Mouse (Mus musculus) myocyte (in vitro differentiated cells): ENCODE measurements around the gene Ercc2.

Source experiments
- CEBPB ChIP-seq: IDR thresholded peaks from 2 replicates; pipeline ENCODE4 v1.6.1; 2011; ENCODE audit warnings: mild to moderate bottlenecking, moderate library complexity; ENCODE audit not compliant: poor library complexity, insufficient read depth, severe bottlenecking
- E2F4 ChIP-seq: IDR thresholded peaks from one replicate; pipeline ENCODE4 v1.6.1; 2011; ENCODE audit warnings: mild to moderate bottlenecking, control low read depth, moderate library complexity; ENCODE audit not compliant: insufficient read depth
- MAX ChIP-seq: IDR thresholded peaks from one replicate; pipeline ENCODE4 v1.6.1; 2011; ENCODE audit warnings: low read depth, mild to moderate bottlenecking, control low read depth
- MYOD1 ChIP-seq, 3 experiments: IDR thresholded peaks; one replicate each; pipeline ENCODE4 v1.6.1; 2011; ENCODE audit warnings: control low read depth in 2 of 3, low read depth in 2 of 3, mild to moderate bottlenecking in 2 of 3, moderate library complexity in 1 of 3; ENCODE audit not compliant: insufficient read length in 2 of 3, control insufficient read depth in 1 of 3
- MYOG ChIP-seq, 3 experiments: IDR thresholded peaks; one replicate each; pipeline ENCODE4 v1.6.1; 2011; ENCODE audit warnings: control low read depth in 2 of 3, low read depth in 2 of 3, mild to moderate bottlenecking in 2 of 3; ENCODE audit not compliant: insufficient read length in 2 of 3, control insufficient read depth in 1 of 3, insufficient read depth in 1 of 3
- POLR2A ChIP-seq: IDR thresholded peaks from one replicate; pipeline ENCODE4 v1.6.1; 2011; ENCODE audit warnings: low read depth, mild to moderate bottlenecking, control low read depth, moderate library complexity; ENCODE audit not compliant: insufficient read length
- POLR2AphosphoS2 ChIP-seq: IDR thresholded peaks from one replicate; pipeline ENCODE4 v1.6.1; 2011; ENCODE audit warnings: low read depth, control low read depth; ENCODE audit not compliant: insufficient read length
- REST ChIP-seq: IDR thresholded peaks from one replicate; pipeline ENCODE4 v1.6.1; 2011; ENCODE audit warnings: mild to moderate bottlenecking, control low read depth, moderate library complexity; ENCODE audit not compliant: insufficient read depth, insufficient read length
- SRF ChIP-seq: IDR thresholded peaks from one replicate; pipeline ENCODE4 v1.6.1; 2011; ENCODE audit warnings: low read depth; ENCODE audit not compliant: control insufficient read depth, insufficient read length
- USF1 ChIP-seq: IDR thresholded peaks from one replicate; pipeline ENCODE4 v1.6.1; 2011; ENCODE audit warnings: low read depth, mild to moderate bottlenecking, control low read depth, moderate library complexity

GRCm38 (mm10) chr7:19416590-19416989, 34.8 kb downstream of the Ercc2 start:
- TF ChIP-seq E2F4 (no peak), MYOD1 (IDR thresholded peaks at IDR 0.05; ENCODE audit: control insufficient read depth in 1 of 3, insufficient read length in 2 of 3, low read depth in 2 of 3) (no peak), USF1 (no peak), SRF (no peak), POLR2AphosphoS2 (peak; percentile 41), POLR2A (no peak), REST (no peak), MAX (no peak), CEBPB (no peak), MYOG (IDR thresholded peaks at IDR 0.05; ENCODE audit: control insufficient read depth in 1 of 3, insufficient read depth in 1 of 3, insufficient read length in 2 of 3, low read depth in 2 of 3) (no peak)
